Mouse (Mus musculus) C2C12 (cell line): ENCODE results near the gene Kif2c.

ENCODE experiments used
- CTCF ChIP-seq: IDR thresholded peaks from one replicate; pipeline ENCODE4 v1.5.1; 2011; ENCODE audit not compliant: control insufficient read depth, insufficient read depth, insufficient read length
- FOSL1 ChIP-seq: IDR thresholded peaks from one replicate; pipeline ENCODE4 v1.8.0; 2011; ENCODE audit warnings: mild to moderate bottlenecking, low read length; ENCODE audit not compliant: poor library complexity, insufficient read depth, severe bottlenecking

GRCm38 (mm10) chr4:117191804-117192203 lies 9.4 kb upstream of the Kif2c start:
- no peak for TF ChIP-seq CTCF
- TF ChIP-seq FOSL1: no peak
